ENCODE assay signal across 9 mouse cellular contexts in genomic region chr14:25795561-25796174, GRCm38 (mm10). TPM values are rescaled to one million over a fixed set of nuclear protein-coding genes. Genes with fewer than 3 reads are reported as not detected.
A peak's percentile ranks its signal among the peaks of the same experiment; 100 is the strongest.
DNase-seq lines count a peak whose midpoint lies in the region; ATAC-seq and TF ChIP-seq lines count a peak whose summit lies in the region.
"Had no signal": no experiment of that assay in that cellular context is flagged by ENCODE, and none has a peak within 500 bp of the region (broad histone marks: within the 10 kb centered on the region; RNA-seq: fewer than 3 reads in every experiment).

No protein-coding gene starts in this region.

- H3K27me3 ChIP-seq in midbrain, embryonic 10.5 days (ENCODE audit: low read depth, poor library complexity, severe bottlenecking): peaks cover 12% of the 10 kb centered on the region
- H3K27me3 ChIP-seq in midbrain, embryonic 16.5 days (ENCODE audit: control insufficient read depth, insufficient read depth, low read depth, low read length): no peaks in the 10 kb centered on the region; the same call in 1 of the 2 replicates
- peaks cover 9% of the 10 kb centered on the region; the same call in 1 of the 2 replicates for H3K27me3 ChIP-seq in midbrain, embryonic 12.5 days
- H3K27me3 ChIP-seq in thymus, adult 2 months (ENCODE audit: control insufficient read depth, insufficient read depth, low read length): no peaks in the 10 kb centered on the region
- H3K27me3 ChIP-seq: Patski had no signal

- no peaks in the 10 kb centered on the region for H3K36me3 ChIP-seq in midbrain, embryonic 10.5 days
- no peaks in the 10 kb centered on the region for H3K36me3 ChIP-seq in midbrain, embryonic 16.5 days (ENCODE audit: control insufficient read depth, insufficient read depth, low read length)
- no peaks in the 10 kb centered on the region for H3K36me3 ChIP-seq in midbrain, embryonic 12.5 days
- no peaks in the 10 kb centered on the region for H3K36me3 ChIP-seq in thymus, adult 2 months (ENCODE audit: control insufficient read depth, insufficient read depth, low read length)

- H3K9ac ChIP-seq in midbrain, embryonic 16.5 days (ENCODE audit: low read depth, low read length): no peak overlapping the region
- H3K9ac ChIP-seq in midbrain, embryonic 12.5 days (replicated peaks): no peak overlapping the region

- DNase-seq in midbrain, embryonic 10.5 days (ENCODE audit: low spot score): peak; percentile 47
- peak; percentile 83 for DNase-seq in fibroblast of lung, adult 2 months (ENCODE audit: low read depth)
- DNase-seq in heart, postnatal 4 days: peak; percentile 81
- DNase-seq in layer of hippocampus, postnatal 25 days (ENCODE audit: extremely low spot score in 1 of 2, low spot score in 1 of 2): peak; percentile 29 to 49
- peak; percentile 42 for DNase-seq in yolk sac, embryonic 10.5 days (ENCODE audit: low spot score)
- no peak for DNase-seq in thymus, adult 2 months

- H3K4me1 ChIP-seq in midbrain, embryonic 10.5 days: peaks cover 17% of the 10 kb centered on the region
- H3K4me1 ChIP-seq in midbrain, embryonic 16.5 days (ENCODE audit: control insufficient read depth, insufficient read depth, low read length): no peaks in the 10 kb centered on the region; the same call in 1 of the 2 replicates
- peaks cover 8% of the 10 kb centered on the region for H3K4me1 ChIP-seq in midbrain, embryonic 12.5 days
- H3K4me1 ChIP-seq in thymus, adult 2 months (replicated peaks; ENCODE audit: control insufficient read depth, insufficient read depth, low read length): no peaks in the 10 kb centered on the region

- TF ChIP-seq POLR2A in thymus, adult 2 months (IDR thresholded peaks at IDR 0.05; ENCODE audit: control insufficient read depth, extremely low read depth, insufficient read depth, low read length, poor library complexity): no peak

- WGBS in midbrain, embryonic 10.5 days: 40% methylated on average over 10 of the region's 10 CpGs
- WGBS in midbrain, embryonic 16.5 days: 36% methylated on average over 10 of the region's 10 CpGs
- 32% methylated on average over 10 of the region's 10 CpGs for WGBS in midbrain, embryonic 12.5 days
- 62% methylated on average over 10 of the region's 10 CpGs for whole genome bisulfite sequencing in thymus, adult 2 months

- no peak for TF ChIP-seq CTCF in thymus, adult 2 months (IDR thresholded peaks at IDR 0.05; ENCODE audit: borderline replicate concordance, control insufficient read depth, extremely low read depth, insufficient read depth, low read length, poor library complexity)

- no peak overlapping the region for H3K4me2 ChIP-seq in midbrain, embryonic 16.5 days (ENCODE audit: low read length)
- H3K4me2 ChIP-seq in midbrain, embryonic 12.5 days (replicated peaks): no peak overlapping the region

- 0 out of 2 replicates have a peak, but pooled peaks cover 3% of the 10 kb centered on the region for H3K9me3 ChIP-seq in midbrain, embryonic 10.5 days (replicated peaks)
- no peaks in the 10 kb centered on the region for H3K9me3 ChIP-seq in midbrain, embryonic 16.5 days (replicated peaks; ENCODE audit: control insufficient read depth, low read length, poor library complexity, severe bottlenecking)
- H3K9me3 ChIP-seq in midbrain, embryonic 12.5 days: 0 out of 2 replicates have a peak, but pooled peaks cover 5% of the 10 kb centered on the region

- no peak overlapping the region for H3K4me3 ChIP-seq in midbrain, embryonic 10.5 days
- H3K4me3 ChIP-seq in midbrain, embryonic 16.5 days (ENCODE audit: low read depth, low read length): no peak overlapping the region
- H3K4me3 ChIP-seq in midbrain, embryonic 12.5 days: no peak overlapping the region
- no peak overlapping the region for H3K4me3 ChIP-seq in thymus, adult 2 months (ENCODE audit: control insufficient read depth, insufficient read depth, low read length)

- H3K27ac ChIP-seq in midbrain, embryonic 10.5 days (replicated peaks): peak overlapping the region; percentile 68; the same call in 1 of the 2 replicates
- H3K27ac ChIP-seq in midbrain, embryonic 16.5 days (ENCODE audit: low read length): no peak overlapping the region
- no peak overlapping the region; the same call in 1 of the 2 replicates for H3K27ac ChIP-seq in midbrain, embryonic 12.5 days (replicated peaks)
- no peak overlapping the region for H3K27ac ChIP-seq in thymus, adult 2 months (ENCODE audit: control insufficient read depth, insufficient read depth, low read length)

- ATAC-seq in midbrain, embryonic 16.5 days: no peak
- peak; percentile 68; the same call in 1 of the 2 replicates for ATAC-seq in midbrain, embryonic 12.5 days (ENCODE audit: low FRiP score, low read depth)
- ATAC-seq: Patski had no signal

RNA-seq across cellular contexts. Expression of gene Zcchc24, which starts 26.8 kb away (rescaled TPM):
- polyA plus RNA-seq in midbrain, embryonic 10.5 days (2016; fragmentation: Nextera tagmentation; extraction: Ambion mirVana): 6.4 and 9.9 TPM in 2 replicates
- 11.0 and 12.2 TPM in 2 replicates for polyA plus RNA-seq in midbrain, embryonic 16.5 days (2015; fragmentation: Nextera tagmentation; extraction: Ambion mirVana)
- 10 to 100 TPM; 48.6 to 52.2 TPM for total RNA-seq in heart, postnatal 4 days (2021)
- 10 to 100 TPM; 56.1 to 59.0 TPM for total RNA-seq in layer of hippocampus, postnatal 25 days (2021)
- polyA plus RNA-seq in midbrain, embryonic 12.5 days (2016; fragmentation: Nextera tagmentation; extraction: Ambion mirVana): 17.7 and 20.7 TPM in 2 replicates
- 26.2 and 28.9 TPM in 2 replicates for polyA plus RNA-seq in thymus, adult 2 months (2012; rRNA removed)

RNA-seq across cellular contexts. Expression of gene Anxa11, which starts 46.3 kb away (rescaled TPM):
- polyA plus RNA-seq in midbrain, embryonic 10.5 days (2016; fragmentation: Nextera tagmentation; extraction: Ambion mirVana): 3.3 and 3.9 TPM in 2 replicates
- polyA plus RNA-seq in midbrain, embryonic 16.5 days (2015; fragmentation: Nextera tagmentation; extraction: Ambion mirVana): 1.8 and 2.4 TPM in 2 replicates
- total RNA-seq in heart, postnatal 4 days (2021): 10 to 100 TPM; 69.8 to 72.3 TPM
- 10 to 100 TPM; 64.8 to 69.7 TPM for total RNA-seq in layer of hippocampus, postnatal 25 days (2021)
- 3.2 and 4.1 TPM in 2 replicates for polyA plus RNA-seq in midbrain, embryonic 12.5 days (2016; fragmentation: Nextera tagmentation; extraction: Ambion mirVana)
- 113 and 122 TPM in 2 replicates for polyA plus RNA-seq in thymus, adult 2 months (2012; rRNA removed)

Comparison
In these comparisons a context has a peak if more than half of its experiments do, and no peak if none do; other contexts are left out.
1. RNA of gene Anxa11, which starts 46.3 kb away (polyA plus RNA-seq): 113 to 122 TPM in thymus, adult 2 months; 3.2 to 4.1 TPM in midbrain, embryonic 12.5 days, 3.3 to 3.9 TPM in midbrain, embryonic 10.5 days and 1.8 to 2.4 TPM in midbrain, embryonic 16.5 days; every median in the first group is over 10 times any median in the second.